Mouse (Mus musculus) hindbrain, embryonic 13.5 days (tissue): ENCODE results near the gene Bok. TPM values are rescaled to one million over a fixed set of nuclear protein-coding genes. Genes with fewer than 3 reads are reported as not detected.
A peak's percentile ranks its signal among the peaks of the same experiment; 100 is the strongest.

Experiments
- ATAC-seq: fragments of 200-750 bp; cut with Nextera tagmentation; 2 replicates; pipeline ENCODE4 v1.8.0; 2017; ENCODE audit warnings: moderate TSS enrichment; ENCODE audit not compliant: low FRiP score
- H3K27ac ChIP-seq: fragments of 300-500 bp; sonication (generic); 2 replicates; pipeline ENCODE4 v1.5.1; 2015; ENCODE audit warnings: inconsistent platforms, mild to moderate bottlenecking, moderate library complexity
- H3K27me3 ChIP-seq: fragments of 300-500 bp; sonication (generic); 2 replicates; pipeline ENCODE4 v1.6.1; 2015; ENCODE audit warnings: mild to moderate bottlenecking, inconsistent platforms
- H3K36me3 ChIP-seq: fragments of 300-500 bp; sonication (generic); 2 replicates; pipeline ENCODE4 v1.6.1; 2015; ENCODE audit warnings: mild to moderate bottlenecking, inconsistent platforms
- H3K4me1 ChIP-seq: fragments of 300-500 bp; sonication (generic); replicated peaks from 2 replicates; pipeline ENCODE4 v1.6.1; 2015; ENCODE audit warnings: inconsistent platforms
- H3K4me2 ChIP-seq: fragments of 300-500 bp; sonication (generic); 2 replicates; pipeline ENCODE4 v1.6.1; 2015; ENCODE audit warnings: inconsistent platforms, mild to moderate bottlenecking, moderate library complexity
- H3K4me3 ChIP-seq: fragments of 300-500 bp; sonication (generic); 2 replicates; pipeline ENCODE4 v1.5.1; 2015; ENCODE audit warnings: mild to moderate bottlenecking, inconsistent platforms
- H3K9ac ChIP-seq: fragments of 300-500 bp; sonication (generic); 2 replicates; pipeline ENCODE4 v1.6.1; 2015; ENCODE audit warnings: mild to moderate bottlenecking, inconsistent platforms
- H3K9me3 ChIP-seq: fragments of 300-500 bp; sonication (generic); 2 replicates; pipeline ENCODE4 v1.6.1; 2016; ENCODE audit warnings: inconsistent platforms
- WGBS: fragments of 180-500 bp; shearing (Covaris S2); methylation state at CpG from one replicate; pipeline ENCODE4 v1.1.7; 2015; 5-methylcytosine and 5-hydroxymethylcytosine counted together
- polyA plus RNA-seq: library from polyadenylated mRNA; unstranded; fragments of >200 nt; fragmentation: Nextera tagmentation; extraction: Ambion mirVana; gene quantifications from 2 replicates; pipeline ENCODE4 v1.2.1, GENCODE M21; 2015

Gene Bok
- polyA plus RNA-seq, 1 experiment from 2014 or later = 76.7 TPM

GRCm38 (mm10) chr1:93668791-93669548 lies 16.5 kb upstream of the Bok start:
- peak overlapping the region; percentile 75 for H3K27ac ChIP-seq
- no peaks in the 10 kb centered on the region for H3K27me3 ChIP-seq
- peaks cover 14% of the 10 kb centered on the region for H3K4me1 ChIP-seq
- H3K4me2 ChIP-seq = peak overlapping the region; percentile 61
- H3K4me3 ChIP-seq = peak overlapping the region; percentile 40
- WGBS = 9% methylated on average over 17 of the region's 17 CpGs
- no peaks in the 10 kb centered on the region for H3K36me3 ChIP-seq
- H3K9ac ChIP-seq = peak overlapping the region; percentile 71
- ATAC-seq = peak; percentile 85
- H3K9me3 ChIP-seq = no peaks in the 10 kb centered on the region

- H3K4me2 ChIP-seq = no peak overlapping the region; the same call in 1 of the 2 replicates
- H3K36me3 ChIP-seq = no peaks in the 10 kb centered on the region
- peaks cover 14% of the 10 kb centered on the region for H3K4me1 ChIP-seq
- no peaks in the 10 kb centered on the region for H3K9me3 ChIP-seq
- no peaks in the 10 kb centered on the region for H3K27me3 ChIP-seq
- no peak for ATAC-seq
- no peak overlapping the region for H3K4me3 ChIP-seq
- no peak overlapping the region for H3K9ac ChIP-seq
- H3K27ac ChIP-seq = no peak overlapping the region
Measured at GRCm38 (mm10) chr1:93669941-93670340, 15.5 kb upstream of the Bok start.

DNA sequence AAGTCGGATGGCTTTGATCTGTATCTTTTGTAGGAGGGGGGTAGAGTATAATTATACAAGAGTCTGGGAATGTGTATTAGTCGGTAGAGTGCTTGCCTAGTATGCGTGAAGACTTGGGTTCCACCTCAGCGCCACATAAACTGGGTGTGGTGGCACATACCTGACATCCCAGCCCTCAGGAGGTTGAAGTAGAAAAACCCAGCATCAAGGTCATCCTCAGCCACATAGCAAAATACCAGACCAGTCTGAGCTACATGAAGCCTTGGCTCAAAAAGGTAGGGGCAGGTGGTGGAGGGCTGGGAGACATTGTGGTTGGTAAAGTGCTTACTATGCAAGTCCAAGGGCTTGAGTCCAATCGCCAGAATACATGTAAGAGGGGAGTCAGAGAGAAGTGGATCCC lies 12.8 kb upstream of the Bok start:
- Histone ChIP-seq H3K4me3 (no peak overlapping the region), H3K9me3 (no peaks in the 10 kb centered on the region), H3K27ac (no peak overlapping the region), H3K4me2 (no peak overlapping the region), H3K36me3 (no peaks in the 10 kb centered on the region), H3K9ac (no peak overlapping the region), H3K27me3 (no peaks in the 10 kb centered on the region), H3K4me1 (peaks cover 14% of the 10 kb centered on the region)
- ATAC-seq = no peak
- 94% methylated on average over 5 of the region's 5 CpGs for WGBS

DNA sequence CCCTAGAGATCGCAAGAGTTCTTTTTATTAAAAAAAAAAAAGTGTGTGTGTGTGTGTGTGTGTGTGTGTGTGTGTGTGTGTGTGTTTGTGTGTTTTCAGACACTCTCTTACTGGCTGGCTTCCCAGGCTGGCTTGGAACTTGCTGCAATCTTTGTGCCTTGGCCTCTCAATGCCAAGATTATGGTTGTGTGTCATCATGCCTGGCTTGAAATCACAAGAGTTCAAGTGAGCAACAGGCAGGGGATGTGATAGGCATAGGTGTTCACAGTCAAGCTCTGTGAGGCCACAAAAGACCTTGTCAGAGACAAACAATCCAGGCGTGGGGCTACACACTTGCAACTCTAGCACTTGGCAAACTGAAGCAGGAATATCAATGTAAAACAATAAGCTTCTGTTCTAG lies 7.1 kb upstream of the Bok start:
- Histone ChIP-seq H3K27me3 (0 out of 2 replicates have a peak, but pooled peaks cover 4% of the 10 kb centered on the region), H3K4me1 (no peaks in the 10 kb centered on the region), H3K36me3 (no peaks in the 10 kb centered on the region), H3K4me2 (no peak overlapping the region), H3K4me3 (no peak overlapping the region), H3K27ac (no peak overlapping the region), H3K9me3 (no peaks in the 10 kb centered on the region), H3K9ac (no peak overlapping the region)
- no peak for ATAC-seq
- 68% methylated on average over 2 of the region's 2 CpGs for WGBS

GRCm38 (mm10) chr1:93679889-93680568 lies 5.4 kb upstream of the Bok start:
- no peak overlapping the region for H3K4me3 ChIP-seq
- H3K4me2 ChIP-seq = no peak overlapping the region
- H3K27me3 ChIP-seq = peaks cover 17% of the 10 kb centered on the region
- WGBS = 77% methylated on average over 7 of the region's 7 CpGs
- peaks cover under 1% of the 10 kb centered on the region; the same call in 1 of the 2 replicates for H3K4me1 ChIP-seq
- no peak for ATAC-seq
- H3K27ac ChIP-seq = no peak overlapping the region
- H3K9ac ChIP-seq = no peak overlapping the region
- H3K36me3 ChIP-seq = no peaks in the 10 kb centered on the region
- no peaks in the 10 kb centered on the region for H3K9me3 ChIP-seq

- WGBS = 2% methylated on average over 51 of the region's 51 CpGs
- peak overlapping the region; percentile 89 for H3K9ac ChIP-seq
- H3K27me3 ChIP-seq = peaks cover 13% of the 10 kb centered on the region
- no peaks in the 10 kb centered on the region for H3K9me3 ChIP-seq
- H3K36me3 ChIP-seq = peaks cover 10% of the 10 kb centered on the region; the same call in 1 of the 2 replicates
- peak overlapping the region; percentile 76 for H3K4me2 ChIP-seq
- peak; percentile 90 for ATAC-seq
- H3K4me1 ChIP-seq = peaks cover 30% of the 10 kb centered on the region
- peak overlapping the region; percentile 64 for H3K4me3 ChIP-seq
- peak overlapping the region; percentile 85 for H3K27ac ChIP-seq
Measured at GRCm38 (mm10) chr1:93686245-93686960, 943 bp downstream of the Bok start.

DNA sequence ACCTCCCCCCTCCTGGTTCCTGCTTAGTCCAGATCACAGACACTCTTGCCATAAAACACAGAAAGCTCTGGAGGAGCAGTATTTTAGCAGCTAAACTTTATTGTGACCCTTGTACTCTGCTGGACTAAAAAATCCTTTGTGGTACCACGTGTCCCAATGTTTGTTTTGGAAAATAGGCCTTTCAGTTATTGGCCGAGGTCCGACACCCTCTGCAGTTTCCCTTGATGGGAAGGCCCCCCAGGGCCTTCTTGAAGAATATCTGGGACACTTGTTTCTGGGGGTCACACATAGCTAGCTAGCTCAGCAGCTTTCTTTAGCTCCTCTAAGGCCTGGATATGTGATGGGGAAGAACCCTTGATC lies 1.5 kb downstream of the Bok start:
- ATAC-seq = no peak
- peak overlapping the region; percentile 64 for H3K4me3 ChIP-seq
- peak overlapping the region; percentile 85 for H3K27ac ChIP-seq
- peak overlapping the region; percentile 76 for H3K4me2 ChIP-seq
- peaks cover 13% of the 10 kb centered on the region for H3K27me3 ChIP-seq
- peak overlapping the region; percentile 89 for H3K9ac ChIP-seq
- H3K9me3 ChIP-seq = no peaks in the 10 kb centered on the region
- peaks cover 15% of the 10 kb centered on the region; the same call in 1 of the 2 replicates for H3K36me3 ChIP-seq
- 50% methylated on average over 3 of the region's 3 CpGs for WGBS
- H3K4me1 ChIP-seq = peaks cover 30% of the 10 kb centered on the region

GRCm38 (mm10) chr1:93688154-93688553 lies 2.7 kb downstream of the Bok start:
- H3K9ac ChIP-seq = no peak overlapping the region
- 0 out of 2 replicates have a peak, but pooled peaks have one; percentile 9 for ATAC-seq
- H3K4me3 ChIP-seq = no peak overlapping the region
- peaks cover 13% of the 10 kb centered on the region for H3K27me3 ChIP-seq
- H3K36me3 ChIP-seq = peaks cover 16% of the 10 kb centered on the region; the same call in 1 of the 2 replicates
- peaks cover 30% of the 10 kb centered on the region for H3K4me1 ChIP-seq
- 82% methylated on average over 8 of the region's 8 CpGs for WGBS
- no peaks in the 10 kb centered on the region for H3K9me3 ChIP-seq
- no peak overlapping the region for H3K27ac ChIP-seq
- H3K4me2 ChIP-seq = no peak overlapping the region

DNA sequence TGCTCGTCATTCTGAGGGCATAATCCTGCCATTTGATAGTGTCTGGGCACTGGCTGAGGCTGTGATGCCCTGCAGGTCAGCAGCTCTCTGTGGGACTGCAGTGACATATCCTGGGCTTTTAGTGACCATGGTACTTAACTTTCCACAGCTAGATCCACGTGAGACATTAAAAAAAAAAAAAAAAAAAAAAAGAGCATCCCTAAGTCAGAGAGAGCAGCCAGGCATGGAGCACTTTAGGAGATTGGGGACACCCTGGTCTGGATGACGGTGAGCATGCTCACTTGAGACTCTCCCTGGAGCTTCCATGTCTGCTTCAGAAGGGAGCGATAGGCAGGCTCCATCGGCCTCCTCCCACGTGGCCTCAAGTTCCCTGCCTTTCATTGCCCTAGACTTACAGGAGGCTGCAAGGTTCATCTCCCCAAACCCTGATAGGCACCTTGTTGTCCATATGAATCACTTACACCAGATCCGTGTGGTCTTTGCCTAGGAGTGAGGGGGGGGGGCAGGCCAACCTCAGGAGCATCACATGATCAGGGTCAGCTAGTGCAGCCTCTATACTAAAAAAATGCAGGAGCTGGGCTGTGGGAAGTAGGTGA lies 4.5 kb downstream of the Bok start:
- Histone ChIP-seq H3K27ac (no peak overlapping the region), H3K36me3 (peaks cover 28% of the 10 kb centered on the region), H3K9me3 (no peaks in the 10 kb centered on the region), H3K4me1 (peaks cover 30% of the 10 kb centered on the region), H3K9ac (no peak overlapping the region), H3K4me3 (no peak overlapping the region), H3K4me2 (no peak overlapping the region), H3K27me3 (no peaks in the 10 kb centered on the region)
- WGBS = 82% methylated on average over 7 of the region's 7 CpGs
- ATAC-seq = no peak

DNA sequence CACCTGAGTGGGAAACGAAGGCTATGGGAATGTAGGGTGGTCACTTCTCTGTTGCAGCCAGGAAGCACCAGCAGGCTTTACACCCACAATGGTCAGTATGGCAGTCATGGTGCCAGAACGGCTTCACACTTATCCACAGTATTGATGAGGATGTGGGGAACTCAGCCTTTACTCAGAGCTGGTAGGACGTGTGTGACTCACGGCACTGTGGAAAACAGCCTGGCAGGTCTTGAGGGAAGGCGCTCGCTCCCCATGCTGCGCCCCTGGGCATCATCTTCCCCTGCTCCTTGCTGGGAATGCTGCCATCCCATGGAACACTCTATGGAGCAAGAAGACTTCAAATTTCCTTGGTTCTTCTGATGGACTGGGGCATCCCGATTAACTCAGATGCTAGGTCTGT lies 5.6 kb downstream of the Bok start:
- Histone ChIP-seq H3K27me3 (no peaks in the 10 kb centered on the region), H3K9ac (no peak overlapping the region), H3K4me2 (no peak overlapping the region), H3K9me3 (no peaks in the 10 kb centered on the region), H3K4me3 (no peak overlapping the region), H3K27ac (no peak overlapping the region), H3K36me3 (peaks cover 39% of the 10 kb centered on the region), H3K4me1 (peaks cover 22% of the 10 kb centered on the region)
- WGBS = 96% methylated on average over 8 of the region's 8 CpGs
- ATAC-seq = no peak

DNA sequence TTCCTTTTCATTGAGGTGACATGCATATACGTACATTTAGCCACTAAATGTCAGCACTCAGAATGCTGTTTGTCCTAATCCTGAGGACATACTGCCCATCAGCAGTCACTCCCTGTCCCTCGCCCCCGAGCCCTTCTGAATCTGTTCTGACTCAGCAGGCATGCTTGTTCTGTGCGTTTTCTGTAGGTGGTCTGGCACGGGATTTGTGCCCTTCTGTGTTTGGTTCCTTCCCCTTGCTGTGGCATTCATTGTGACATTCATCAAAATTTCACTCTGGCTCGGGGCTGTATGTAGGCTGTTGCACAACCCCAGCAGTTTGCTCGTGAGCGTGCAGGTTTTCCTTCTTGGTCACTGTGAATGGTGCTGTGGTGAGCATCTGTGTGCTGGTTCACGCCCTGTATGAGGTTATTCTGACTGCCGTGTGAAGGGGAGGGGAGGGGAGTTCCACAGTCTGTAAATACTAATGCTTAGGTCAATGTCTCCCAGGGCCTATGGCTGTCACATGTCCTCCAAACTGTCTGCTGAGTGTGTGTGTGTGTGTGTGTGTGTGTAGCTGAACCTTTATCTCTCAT lies 6.4 kb downstream of the Bok start:
- 78% methylated on average over 10 of the region's 10 CpGs for WGBS
- H3K4me3 ChIP-seq = no peak overlapping the region
- H3K4me1 ChIP-seq = peaks cover 15% of the 10 kb centered on the region
- H3K27me3 ChIP-seq = no peaks in the 10 kb centered on the region
- H3K9ac ChIP-seq = no peak overlapping the region
- no peak overlapping the region for H3K4me2 ChIP-seq
- ATAC-seq = no peak
- H3K27ac ChIP-seq = no peak overlapping the region
- H3K9me3 ChIP-seq = no peaks in the 10 kb centered on the region
- peaks cover 45% of the 10 kb centered on the region for H3K36me3 ChIP-seq

DNA sequence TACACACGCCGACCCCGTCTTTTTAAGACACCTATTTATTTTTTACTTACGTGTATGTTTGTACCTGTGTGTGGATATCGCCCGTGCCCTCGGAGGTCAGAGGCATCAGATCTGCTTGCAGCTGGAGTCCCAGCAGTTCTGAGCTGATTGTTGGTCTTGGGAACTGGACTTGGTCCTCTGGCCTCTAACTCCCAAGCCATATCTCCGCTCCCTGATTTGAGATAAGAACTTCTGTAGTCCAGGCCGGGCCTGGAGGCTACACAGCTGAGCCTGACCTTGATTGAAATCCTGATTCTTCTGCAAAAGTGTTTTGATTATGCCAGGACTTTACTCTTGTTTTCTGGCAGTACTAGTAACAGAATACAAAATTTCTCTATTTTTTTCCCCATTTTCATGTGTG lies 7.3 kb downstream of the Bok start:
- Histone ChIP-seq H3K36me3 (peaks cover 45% of the 10 kb centered on the region), H3K4me3 (no peak overlapping the region), H3K27me3 (no peaks in the 10 kb centered on the region), H3K27ac (no peak overlapping the region), H3K9ac (no peak overlapping the region), H3K9me3 (no peaks in the 10 kb centered on the region), H3K4me1 (peaks cover 6% of the 10 kb centered on the region), H3K4me2 (no peak overlapping the region)
- ATAC-seq = no peak
- WGBS = 97% methylated on average over 9 of the region's 9 CpGs
